Mouse (Mus musculus) large intestine, adult 2 months (tissue): ENCODE measurements at regions not wholly inside any gene's neighbourhood (a gene's known extent, or its start where the extent isn't known, plus 50 kb on each side); places are given as distances from the start of the nearest gene placed in this dataset.

Experiments
- DNase-seq: peaks from one replicate; pipeline ENCODE4 v3.0.0-alpha.2; 2012; ENCODE audit warnings: low read depth, low spot score
- WGBS: fragments of 180-500 bp; shearing (Covaris S2); methylation state at CpG from one replicate; pipeline ENCODE4 v1.1.7; 2018; 5-methylcytosine and 5-hydroxymethylcytosine counted together

- no peak for DNase-seq
- WGBS: 52% methylated on average over 7 of the region's 7 CpGs
Observed at GRCm38 (mm10) chr3:144329117-144329516, 124.1 kb upstream of the Lmo4 start.

DNA sequence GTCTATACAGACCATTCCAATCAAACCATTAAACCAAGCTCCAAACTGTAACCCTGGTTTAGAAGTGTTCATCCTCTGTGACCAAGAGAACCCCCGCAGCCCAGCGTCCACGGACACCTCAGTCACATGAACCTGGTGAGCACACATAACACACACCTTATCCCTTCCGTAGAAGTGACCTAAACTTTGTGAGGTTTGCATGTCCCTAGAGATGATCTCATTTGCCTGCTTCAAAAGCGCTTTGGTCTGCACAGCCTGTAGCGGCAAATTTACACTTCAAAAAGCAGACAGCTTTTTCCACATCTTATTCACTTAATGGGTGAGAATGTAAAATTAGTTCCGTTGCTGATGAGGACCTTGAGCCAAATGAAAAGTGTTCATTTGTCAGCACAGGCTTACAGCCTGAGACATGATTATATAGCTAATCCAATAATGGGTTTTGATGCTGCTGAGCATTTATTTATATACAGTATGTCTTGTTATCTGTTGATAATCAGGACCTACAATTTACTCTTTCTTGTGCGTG lies 122.3 kb upstream of the Lmo4 start:
- WGBS: 90% methylated on average over 8 of the region's 8 CpGs
- DNase-seq: no peak

GRCm38 (mm10) chr3:144324974-144325373 lies 120.0 kb upstream of the Lmo4 start:
- WGBS: 85% methylated on average over 2 of the region's 2 CpGs
- DNase-seq: no peak

DNA sequence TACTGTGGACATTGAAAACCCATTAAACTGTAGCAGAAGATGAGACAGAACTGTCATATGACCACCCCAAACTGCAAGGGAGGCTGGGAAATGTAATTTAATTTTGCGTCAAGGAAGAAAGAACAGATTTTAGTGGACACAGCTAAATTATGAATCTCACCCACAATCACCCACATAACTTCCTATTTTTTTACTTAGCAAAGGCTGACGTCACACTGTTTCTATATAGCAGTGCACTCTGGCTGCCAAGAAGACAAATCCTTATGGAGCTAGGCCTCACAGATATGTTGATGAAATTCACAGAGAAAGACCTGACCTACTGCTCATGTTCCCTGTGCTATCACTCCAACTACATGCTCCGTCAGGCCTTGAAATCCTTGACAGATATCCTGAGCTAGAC lies 118.5 kb upstream of the Lmo4 start:
- DNase-seq: no peak
- WGBS: 94% methylated on average over 3 of the region's 3 CpGs

DNA sequence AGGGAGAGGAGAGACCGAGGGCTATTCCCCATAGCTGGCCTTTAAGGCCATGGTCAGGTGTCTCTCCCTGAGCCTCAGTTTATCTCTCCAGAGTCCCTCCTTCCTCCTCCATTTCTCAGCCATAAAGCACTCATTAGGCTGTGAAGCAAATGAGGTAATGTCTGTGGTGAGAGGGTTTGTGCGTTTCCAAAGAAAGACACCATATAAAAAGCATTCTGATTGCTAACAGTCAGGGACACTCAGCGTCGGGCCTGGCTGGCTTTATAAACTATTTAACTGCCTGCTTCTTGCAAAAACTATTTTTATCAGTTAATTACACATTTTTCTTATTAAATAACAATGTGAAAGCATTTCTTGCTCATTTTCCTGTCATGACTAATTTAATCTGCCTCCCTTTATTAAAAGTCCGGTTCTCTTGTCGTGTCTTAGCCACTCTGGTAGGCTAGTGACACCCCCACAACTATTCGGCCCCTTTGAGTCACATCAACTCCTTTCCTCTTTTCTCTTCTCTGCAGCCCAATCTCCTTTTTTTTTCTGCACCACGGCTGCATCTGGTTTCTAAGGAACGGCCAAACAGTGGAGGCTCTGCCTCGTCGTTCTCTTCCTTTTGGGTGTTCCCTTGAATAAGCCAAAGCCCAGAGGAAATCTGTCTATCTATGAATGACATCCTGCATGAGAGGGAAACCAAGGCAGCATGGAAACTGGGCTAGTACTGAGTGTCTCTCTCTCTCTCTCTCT lies 114.6 kb upstream of the Lmo4 start:
- DNase-seq: no peak
- 58% methylated on average over 11 of the region's 11 CpGs for WGBS

- 75% methylated on average over 16 of the region's 16 CpGs for WGBS
- DNase-seq: no peak
Observed at GRCm38 (mm10) chr3:144318761-144319467, 113.9 kb upstream of the Lmo4 start.

- WGBS: 84% methylated on average over 5 of the region's 5 CpGs
- no peak for DNase-seq
Observed at GRCm38 (mm10) chr3:144310748-144311147, 105.7 kb upstream of the Lmo4 start.

DNA sequence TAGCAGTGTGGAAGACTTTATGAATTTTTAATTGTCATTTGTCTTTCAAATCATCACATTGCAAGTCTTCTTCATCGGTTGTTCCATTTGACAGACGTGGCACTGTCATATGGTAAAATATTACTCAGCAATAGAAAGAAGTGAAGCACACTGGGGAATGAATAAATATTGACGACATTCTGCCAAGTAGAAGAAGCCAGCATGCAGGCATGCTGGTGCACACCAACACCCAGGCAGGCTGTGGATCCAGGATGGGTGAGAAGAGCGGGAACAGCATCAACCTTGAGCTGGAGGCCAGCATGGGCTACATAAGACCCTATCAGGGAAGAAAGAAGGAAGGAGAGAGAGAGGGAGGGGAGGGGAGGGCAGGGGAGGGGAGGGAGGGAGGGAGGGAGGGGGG lies 103.6 kb upstream of the Lmo4 start:
- DNase-seq: no peak
- 78% methylated on average over 4 of the region's 4 CpGs for WGBS

- peak; percentile 51 for DNase-seq
- 30% methylated on average over 3 of the region's 3 CpGs for WGBS
Observed at GRCm38 (mm10) chr3:144307557-144307956, 102.5 kb upstream of the Lmo4 start.

GRCm38 (mm10) chr3:144305456-144305855 lies 100.4 kb upstream of the Lmo4 start:
- no peak for DNase-seq
- WGBS: 72% methylated on average over 4 of the region's 4 CpGs

DNA sequence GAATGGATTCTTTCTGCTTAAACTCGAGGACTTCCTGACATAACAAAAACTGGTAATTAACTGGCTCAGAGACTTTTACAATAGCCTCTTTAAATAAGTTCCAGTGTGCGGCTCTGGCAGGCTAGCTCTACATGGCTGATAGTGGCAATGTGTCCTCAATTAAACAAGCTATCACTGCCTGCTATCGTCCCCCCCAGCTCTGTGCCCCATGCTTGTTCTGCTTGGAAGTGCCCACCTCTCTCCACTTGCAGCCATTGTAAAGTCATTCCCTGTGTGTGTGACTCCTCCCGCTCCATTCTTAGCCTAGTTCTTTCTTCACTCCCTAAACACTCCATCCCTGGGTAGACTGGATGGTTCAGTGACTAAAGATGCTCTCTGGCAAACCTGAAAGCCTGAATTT lies 99.9 kb upstream of the Lmo4 start:
- WGBS: 52% methylated on average over 4 of the region's 4 CpGs
- DNase-seq: no peak

DNA sequence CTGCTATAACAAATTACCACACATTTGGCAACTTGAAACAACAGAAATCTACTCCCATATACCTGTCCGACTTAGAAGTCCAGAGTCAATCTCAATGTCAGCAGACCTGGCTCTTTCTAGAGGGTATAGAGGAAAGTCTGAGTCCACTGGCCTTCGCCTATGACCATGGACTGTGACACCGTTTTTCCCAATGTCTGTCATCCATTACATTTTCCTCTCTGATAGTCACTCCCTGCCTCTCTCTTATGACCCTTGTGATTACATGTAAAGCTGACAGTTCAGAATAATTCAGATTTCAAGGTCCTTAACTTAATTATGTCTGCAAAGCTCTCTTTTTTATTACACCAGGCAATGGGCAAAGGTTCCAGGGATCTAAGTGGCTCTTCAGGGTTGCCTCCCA lies 97.6 kb upstream of the Lmo4 start:
- peak; percentile 25 for DNase-seq
- WGBS: 55% methylated on average over 3 of the region's 3 CpGs

GRCm38 (mm10) chr3:144301068-144301467 lies 96.0 kb upstream of the Lmo4 start:
- peak; percentile 31 for DNase-seq

DNA sequence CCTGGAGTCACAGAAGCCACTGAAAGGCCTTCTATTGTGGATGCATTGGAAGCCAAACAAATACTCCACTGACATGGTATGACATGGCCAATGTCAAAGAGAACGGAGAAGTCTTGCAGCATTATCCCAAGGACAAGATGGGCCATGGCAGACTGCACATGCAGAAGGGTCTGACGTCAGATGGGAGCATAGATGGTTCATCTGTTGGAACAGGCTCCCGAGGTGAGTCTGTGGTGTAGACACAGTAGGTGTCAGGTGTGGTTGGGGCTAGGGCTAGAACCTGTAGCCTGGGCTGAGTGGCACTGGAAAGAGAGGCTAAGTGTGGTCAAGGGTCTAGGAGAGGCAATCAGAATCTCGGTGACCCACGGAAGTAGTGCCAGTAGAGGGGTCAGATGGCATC lies 94.2 kb upstream of the Lmo4 start:
- 97% methylated on average over 5 of the region's 5 CpGs for WGBS
- DNase-seq: no peak

More at GRCm38 (mm10) chr3:144301068-144301467, 96.0 kb upstream of the Lmo4 start:
- 48% methylated on average over 3 of the region's 3 CpGs for WGBS

DNA sequence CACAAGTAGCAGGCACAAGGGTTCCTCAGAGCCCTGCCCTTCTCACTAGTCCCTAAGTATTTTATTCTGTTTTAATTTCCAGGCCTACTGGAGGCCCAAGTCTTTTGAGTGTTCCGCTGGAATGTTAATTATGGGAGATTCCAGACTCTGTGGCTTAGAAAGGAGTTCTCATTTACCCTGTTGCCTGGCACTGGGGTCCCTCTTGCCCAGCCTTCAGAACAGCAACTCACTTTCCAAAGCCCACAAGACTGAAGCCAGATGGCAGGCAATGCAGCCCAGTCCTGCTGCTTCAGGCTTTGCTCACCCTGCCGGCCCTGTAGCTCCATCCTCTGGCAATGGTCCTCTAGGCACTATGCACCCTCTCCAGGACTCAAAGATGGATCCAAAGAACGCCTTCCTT lies 84.5 kb upstream of the Lmo4 start:
- WGBS: 83% methylated on average over 3 of the region's 3 CpGs

GRCm38 (mm10) chr3:144286100-144286499 lies 81.1 kb upstream of the Lmo4 start:
- 73% methylated on average over 8 of the region's 8 CpGs for WGBS
- DNase-seq: no peak

More for the DNA sequence above, 84.5 kb upstream of the Lmo4 start:
- no peak for DNase-seq

- DNase-seq: no peak
- WGBS: 81% methylated on average over 3 of the region's 3 CpGs
Observed at GRCm38 (mm10) chr3:144284326-144284725, 79.3 kb upstream of the Lmo4 start.

DNA sequence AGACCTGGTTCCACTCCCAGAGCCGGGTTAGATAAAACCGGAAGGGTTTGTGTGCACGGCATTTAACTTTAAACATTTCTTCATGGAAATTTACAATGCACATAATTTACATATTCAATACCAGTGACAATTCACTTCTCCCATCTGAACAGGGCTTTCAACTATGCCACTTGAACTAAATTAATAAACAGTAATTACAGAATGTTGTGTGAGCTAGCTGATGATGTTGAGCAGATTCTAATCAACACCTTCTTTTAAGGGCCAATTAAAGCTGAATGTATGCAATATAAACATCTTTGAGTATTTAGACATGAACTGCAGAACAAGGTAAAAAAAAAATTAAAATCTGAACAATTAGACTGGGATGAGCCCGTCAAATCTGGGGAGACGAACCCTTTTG lies 68.1 kb upstream of the Lmo4 start:
- 90% methylated on average over 5 of the region's 5 CpGs for WGBS
- no peak for DNase-seq

GRCm38 (mm10) chr3:144270206-144270605 lies 65.2 kb upstream of the Lmo4 start:
- WGBS: 83% methylated on average over 6 of the region's 6 CpGs

GRCm38 (mm10) chr3:144264554-144264953 lies 59.5 kb upstream of the Lmo4 start:
- WGBS: 42% methylated on average over 3 of the region's 3 CpGs
- DNase-seq: no peak

More at GRCm38 (mm10) chr3:144270206-144270605, 65.2 kb upstream of the Lmo4 start:
- DNase-seq: no peak

- DNase-seq: no peak
- 55% methylated on average over 2 of the region's 2 CpGs for WGBS
Observed at GRCm38 (mm10) chr3:144260886-144261285, 55.9 kb upstream of the Lmo4 start.
